Mouse (Mus musculus) large intestine, adult 2 months (tissue): ENCODE measurements around the gene Slc30a10. TPM values are rescaled to one million over a fixed set of nuclear protein-coding genes. Genes with fewer than 3 reads are reported as not detected.

ENCODE experiments used
- DNase-seq: peaks from one replicate; pipeline ENCODE4 v3.0.0-alpha.2; 2012; ENCODE audit warnings: low read depth, low spot score
- WGBS: fragments of 180-500 bp; shearing (Covaris S2); methylation state at CpG from one replicate; pipeline ENCODE4 v1.1.7; 2018; 5-methylcytosine and 5-hydroxymethylcytosine counted together
- polyA plus RNA-seq: library from polyadenylated mRNA; depleted of rRNA; stranded (reverse); fragments of >200 nt; gene quantifications from 2 replicates; pipeline ENCODE4 v1.2.3, GENCODE M21; 2012; rRNA removed

The Slc30a10 gene
- polyA plus RNA-seq: 5.9 and 10.8 TPM in 2 replicates

DNA sequence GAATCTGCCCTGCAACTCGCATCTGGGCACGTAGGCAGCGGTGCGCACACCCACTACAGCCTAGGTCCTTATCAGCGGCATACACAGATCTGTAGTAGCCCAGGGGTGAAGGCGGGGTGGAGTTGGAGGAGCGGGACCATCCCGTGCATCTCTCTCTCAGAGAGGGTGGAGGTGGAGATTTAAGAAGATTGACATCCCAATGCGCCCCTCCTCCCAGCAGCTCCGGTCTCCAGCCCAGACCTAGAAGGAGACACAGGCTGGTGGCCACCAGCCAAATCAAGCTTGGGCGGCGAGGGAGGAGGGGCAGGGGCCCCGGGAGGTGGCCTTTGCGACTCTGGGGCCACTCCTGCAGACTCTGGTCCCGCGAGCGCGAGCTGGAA, at the start of gene Slc30a10:
Gene Slc30a10, plus strand, starts transcription at position 274 of the 380 bp plus-strand sequence.
- WGBS: 2% methylated on average over 18 of the region's 18 CpGs
- DNase-seq: no peak

DNA sequence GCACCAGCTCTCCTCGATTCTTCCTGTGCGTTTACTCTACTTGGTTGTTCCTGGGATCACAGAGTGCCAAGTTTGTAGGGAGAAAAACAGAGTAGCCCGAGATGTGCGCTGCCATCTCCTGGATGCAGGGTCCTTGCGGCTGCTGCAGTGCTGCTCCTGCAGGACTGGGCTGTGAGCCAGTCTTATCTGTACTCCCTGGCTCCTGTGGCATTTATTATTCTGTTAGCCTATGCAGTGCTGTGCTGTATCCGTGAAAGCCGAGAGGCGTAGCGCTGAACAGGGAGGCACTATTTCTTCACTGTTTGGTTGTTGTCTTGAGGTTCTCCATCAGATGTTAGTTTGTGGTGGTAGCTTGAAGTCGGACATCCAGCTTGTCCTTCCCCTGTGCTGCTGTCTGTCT, 48.7 kb upstream of the Slc30a10 start:
- WGBS: 83% methylated on average over 10 of the region's 10 CpGs

DNA sequence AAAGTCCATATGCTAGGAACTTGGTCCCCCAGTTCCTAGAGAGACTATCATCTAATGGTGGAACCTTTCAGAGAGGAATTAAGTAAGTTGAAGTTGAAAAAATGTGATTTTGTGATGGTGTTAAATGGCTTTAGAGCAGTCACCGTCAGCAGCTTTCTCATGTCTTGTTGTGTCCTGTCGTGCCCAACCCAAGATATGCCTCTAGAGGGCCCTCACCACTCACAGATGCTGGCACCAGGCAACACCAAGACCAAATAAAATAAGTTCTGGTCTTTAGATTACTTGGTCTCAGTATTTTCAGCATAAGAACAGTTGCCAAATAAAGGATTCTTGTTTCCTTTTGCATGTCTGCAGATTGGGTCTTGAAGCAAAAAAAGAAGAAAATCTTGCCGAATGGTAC, 44.8 kb upstream of the Slc30a10 start:
- WGBS: 70% methylated on average over 3 of the region's 3 CpGs
- DNase-seq: no peak

More for the DNA sequence above, 48.7 kb upstream of the Slc30a10 start:
- no peak for DNase-seq

DNA sequence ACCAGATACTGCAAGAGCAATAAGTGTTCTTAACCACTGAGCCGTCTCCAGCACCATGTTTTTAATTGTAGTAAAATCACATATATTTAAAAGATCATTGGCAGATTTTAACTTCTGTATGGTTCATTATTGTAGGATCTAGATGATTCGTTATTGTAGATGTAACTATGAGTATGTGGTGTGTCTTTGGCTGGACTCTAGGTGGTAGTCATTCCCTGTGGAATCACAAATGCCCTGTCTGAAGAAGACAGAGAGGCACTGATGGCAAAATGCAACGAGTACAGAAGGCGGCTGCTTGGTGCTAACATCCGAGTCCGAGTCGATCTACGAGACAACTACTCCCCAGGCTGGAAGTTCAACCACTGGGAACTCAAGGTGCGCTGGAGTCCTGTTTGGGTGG, 36.6 kb upstream of the Slc30a10 start:
- WGBS: 88% methylated on average over 9 of the region's 9 CpGs
- no peak for DNase-seq

DNA sequence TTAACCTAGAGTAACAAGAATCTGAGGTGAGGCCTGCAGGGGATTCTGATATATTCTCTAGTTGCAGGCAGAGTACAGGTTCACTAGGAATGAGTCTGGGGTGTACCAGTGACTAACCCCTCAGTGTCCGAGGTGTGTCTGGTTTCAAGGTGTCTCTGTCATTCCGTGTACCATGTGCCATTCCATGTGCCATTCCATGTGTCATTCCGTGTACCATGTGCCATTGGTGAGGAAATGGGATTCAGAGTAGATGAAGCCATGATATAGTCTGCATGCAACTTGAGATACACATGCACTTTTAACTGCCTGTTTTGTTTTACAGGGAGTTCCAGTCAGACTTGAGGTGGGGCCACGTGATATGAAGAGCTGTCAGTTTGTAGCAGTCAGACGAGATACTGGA, 34.8 kb upstream of the Slc30a10 start:
- 89% methylated on average over 5 of the region's 5 CpGs for WGBS

DNA sequence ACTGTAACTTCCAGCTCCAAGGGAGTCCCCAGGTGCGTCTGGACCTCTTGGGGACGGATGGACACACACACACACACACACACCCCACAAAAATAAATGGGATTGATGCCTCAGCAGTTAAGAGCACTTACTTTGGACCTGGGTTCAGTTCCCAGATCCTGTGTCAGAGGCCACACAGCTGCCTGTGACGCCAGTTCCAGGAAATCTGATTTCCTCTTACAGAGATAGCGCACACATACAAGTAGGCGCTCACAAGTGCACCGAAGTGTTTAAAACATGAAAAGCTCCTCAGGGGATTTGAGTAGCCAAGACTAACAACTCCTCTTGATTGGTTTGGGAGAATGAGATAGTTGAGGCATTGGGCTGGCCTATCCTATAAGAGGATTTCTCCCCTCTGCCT, 33.9 kb upstream of the Slc30a10 start:
- DNase-seq: no peak
- 92% methylated on average over 6 of the region's 6 CpGs for WGBS

More for the DNA sequence above, 34.8 kb upstream of the Slc30a10 start:
- DNase-seq: no peak

DNA sequence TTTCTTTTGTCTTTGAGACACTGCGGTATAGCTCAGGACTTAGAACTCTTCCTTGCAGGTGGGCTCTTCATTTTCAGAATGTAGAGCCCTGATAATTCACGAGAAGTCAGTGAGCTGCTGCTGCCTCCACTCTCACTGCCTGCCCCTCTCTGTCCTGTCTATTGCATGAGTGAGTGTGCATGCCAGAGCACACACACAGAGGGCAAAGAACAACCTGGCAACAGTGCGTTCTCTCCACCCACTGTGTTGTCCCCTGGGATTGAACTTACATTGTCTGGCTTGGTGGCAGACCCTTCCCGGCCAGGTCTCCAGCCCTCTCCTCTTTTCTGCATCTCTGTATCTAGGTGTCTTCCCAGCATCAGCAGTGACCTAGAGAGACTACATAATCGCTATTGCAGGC, 28.1 kb upstream of the Slc30a10 start:
- WGBS: 88% methylated on average over 5 of the region's 5 CpGs
- no peak for DNase-seq

DNA sequence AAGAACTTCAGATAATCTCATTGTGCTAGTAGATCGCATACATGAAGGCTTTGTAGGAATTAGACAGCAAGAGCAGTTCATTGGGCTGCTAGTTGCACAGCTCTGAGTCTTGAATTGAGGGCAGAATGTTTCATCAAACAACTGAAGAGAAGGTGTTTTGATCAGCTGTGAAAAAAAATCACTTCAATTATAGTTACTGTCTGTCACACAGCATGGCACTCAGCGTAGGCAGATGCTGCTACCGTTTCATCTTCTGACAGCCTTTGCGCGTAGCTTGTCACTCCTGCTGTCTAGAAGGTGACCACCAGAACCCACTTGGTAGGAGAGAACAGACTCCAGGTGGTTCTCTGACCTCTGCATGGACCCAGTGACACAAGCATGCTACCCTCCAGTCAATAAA, 24.2 kb upstream of the Slc30a10 start:
- WGBS: 96% methylated on average over 5 of the region's 5 CpGs
- no peak for DNase-seq

DNA sequence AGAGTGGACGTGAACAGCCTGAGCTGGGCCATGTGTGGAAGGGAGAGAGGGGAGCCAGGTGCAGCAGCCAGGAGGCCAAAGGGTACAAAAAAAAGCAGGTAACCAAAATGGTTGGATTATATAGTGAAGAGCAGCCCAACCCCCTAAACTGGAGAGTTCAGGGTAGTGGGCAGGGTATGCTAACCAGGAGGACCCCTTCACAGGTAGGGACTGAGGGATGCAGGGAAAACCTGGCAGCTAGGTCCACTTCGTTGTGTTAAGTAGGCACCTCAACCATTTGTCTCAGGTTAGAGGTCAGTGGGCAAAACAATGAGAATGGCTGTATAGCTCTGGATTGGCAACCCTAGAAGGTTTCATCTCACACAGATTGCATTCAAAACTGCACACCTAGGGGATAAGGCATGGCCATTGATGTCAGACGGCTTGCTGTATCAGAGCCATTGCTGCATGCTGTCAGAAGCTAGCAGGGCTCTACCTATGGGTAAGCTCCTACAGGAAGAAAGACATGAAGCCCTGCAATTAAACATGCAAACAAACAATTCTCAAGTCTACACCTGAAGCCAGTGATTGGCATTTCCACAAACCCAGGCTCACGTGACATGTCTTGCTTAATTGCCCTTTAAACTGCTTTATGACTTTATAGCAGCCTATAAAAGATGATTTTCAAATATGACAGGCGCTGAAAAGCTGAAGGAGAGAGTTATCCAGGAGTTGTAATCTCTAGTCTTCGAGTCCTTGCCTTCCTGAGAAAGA, 23.2 kb upstream of the Slc30a10 start:
- DNase-seq: peak; percentile 85
- 29% methylated on average over 6 of the region's 6 CpGs for WGBS

DNA sequence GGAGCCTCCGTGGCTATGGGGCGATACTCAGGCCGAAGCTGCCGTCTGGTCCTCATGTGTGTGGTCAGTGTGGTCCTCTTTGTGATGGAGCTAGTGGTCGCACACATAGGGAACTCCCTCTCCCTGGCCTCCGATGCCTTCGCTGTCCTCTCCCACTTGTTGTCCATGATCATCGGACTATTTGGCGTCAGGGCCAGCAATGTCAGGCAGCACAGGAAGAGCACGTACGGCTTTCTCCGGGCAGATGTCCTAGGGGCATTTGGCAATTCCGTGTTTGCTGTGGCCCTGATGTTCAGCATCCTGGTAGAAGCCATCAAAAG, 22.7 kb upstream of the Slc30a10 start:
- DNase-seq: no peak
- WGBS: 32% methylated on average over 13 of the region's 13 CpGs

DNA sequence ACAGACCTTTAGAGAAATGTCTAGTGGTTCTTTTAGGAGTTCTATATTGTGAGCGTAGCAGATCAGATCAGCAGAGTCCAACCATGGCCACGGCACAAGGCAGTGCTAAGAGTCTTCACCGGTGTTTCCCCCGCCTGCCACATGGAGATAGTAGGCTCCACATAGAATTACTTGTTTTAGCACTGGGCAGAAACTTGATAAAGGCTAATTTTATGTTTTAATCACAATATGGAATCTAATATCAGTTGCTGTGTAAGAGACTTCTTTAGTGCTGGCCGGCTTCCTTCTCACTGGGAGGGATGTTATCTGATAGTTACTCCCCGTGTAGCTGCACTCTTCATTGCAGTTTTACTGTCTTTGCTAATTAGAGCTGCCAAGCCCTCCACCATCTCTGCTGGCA, 21.5 kb upstream of the Slc30a10 start:
- WGBS: 59% methylated on average over 6 of the region's 6 CpGs
- no peak for DNase-seq

DNA sequence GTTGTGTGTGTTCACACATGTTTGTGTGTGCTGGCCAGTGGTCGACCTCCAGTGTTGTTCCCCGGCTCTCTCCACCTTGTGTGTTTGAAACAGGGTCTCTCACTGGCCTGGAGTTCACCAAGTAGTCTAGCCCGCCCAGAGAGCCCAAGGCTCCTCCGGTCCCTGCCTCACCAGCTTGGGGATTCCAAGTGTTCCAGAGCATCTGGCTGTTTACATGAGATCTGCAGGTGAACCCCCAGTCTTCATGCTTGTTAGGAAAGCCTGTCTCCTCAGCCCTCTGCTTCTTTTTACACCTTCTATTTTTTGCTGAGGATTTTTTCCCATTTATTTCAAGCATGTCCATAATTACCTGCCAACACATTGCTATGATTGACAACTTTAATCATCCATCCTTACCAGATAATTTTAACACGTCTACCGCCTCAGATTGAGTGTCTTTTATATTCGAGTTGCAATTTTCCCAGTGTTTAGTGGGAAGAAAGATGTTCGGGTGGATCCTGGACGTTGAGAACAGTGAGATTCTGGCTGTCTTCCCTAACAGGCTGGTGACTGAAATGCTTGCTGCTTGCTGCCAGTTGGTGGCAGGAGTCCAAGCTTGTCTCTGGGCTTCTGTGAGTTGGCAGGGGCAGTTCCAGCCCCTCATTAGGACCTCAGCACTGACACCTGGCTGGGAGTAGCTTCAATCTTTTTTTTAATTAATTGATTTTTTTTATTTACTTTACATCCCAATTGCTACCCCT, 15.6 kb upstream of the Slc30a10 start:
- 63% methylated on average over 9 of the region's 9 CpGs for WGBS
- no peak for DNase-seq

DNA sequence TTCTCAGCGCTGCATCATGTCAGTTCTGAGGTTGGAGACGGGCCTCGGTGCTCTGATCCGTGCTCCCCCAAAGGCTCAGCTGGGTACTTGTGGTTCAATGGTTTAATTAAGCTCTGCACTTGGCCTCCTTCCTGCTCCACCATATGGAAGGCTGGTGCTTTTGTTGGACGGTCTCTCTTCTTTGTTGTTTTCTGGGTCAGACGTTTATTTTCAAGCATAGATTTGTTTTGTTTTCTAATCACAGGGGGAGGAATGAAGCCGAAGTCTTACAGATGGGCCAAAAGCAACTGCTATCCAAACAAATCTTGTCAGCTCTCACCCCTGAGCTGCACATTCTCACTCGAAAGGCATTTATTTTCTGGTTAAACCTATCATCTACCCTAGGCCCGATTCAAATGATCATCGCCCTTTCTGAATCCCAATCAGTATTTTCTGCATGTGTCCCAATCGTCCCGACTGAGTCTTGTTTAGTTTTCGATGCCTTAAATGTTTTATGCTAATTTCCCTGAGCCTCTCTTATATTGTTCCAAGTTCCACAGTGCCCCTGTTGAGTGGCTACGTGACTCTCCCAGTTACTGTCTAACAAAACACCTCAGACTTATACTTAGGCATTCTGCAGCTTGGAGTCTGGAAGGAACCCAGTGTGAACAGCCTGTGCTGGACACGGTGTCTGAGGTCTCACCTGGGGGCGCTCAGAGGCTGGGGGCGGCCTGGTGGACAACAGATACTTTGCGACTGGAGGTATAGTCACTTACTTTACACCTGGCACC, 12.8 kb upstream of the Slc30a10 start:
- DNase-seq: no peak
- WGBS: 79% methylated on average over 18 of the region's 18 CpGs

DNA sequence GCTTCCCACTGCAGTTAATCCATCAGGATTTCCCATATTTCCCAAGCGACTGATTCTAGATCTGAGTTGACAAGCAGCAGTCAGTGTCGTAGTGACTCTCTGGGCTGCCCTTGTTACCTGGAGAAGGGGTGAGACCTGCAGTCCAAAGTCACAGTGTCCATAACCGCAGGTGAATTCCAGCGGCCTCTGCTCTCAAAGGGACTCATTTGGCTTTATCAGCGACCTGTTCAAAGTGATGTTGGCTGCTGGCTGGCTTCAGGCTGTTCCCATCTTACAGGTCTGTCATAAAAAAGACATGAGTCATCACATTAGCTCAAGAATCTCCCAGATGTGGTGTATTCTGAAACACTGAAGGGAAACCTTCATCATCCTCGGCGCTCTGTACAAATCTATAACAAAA, 5.7 kb upstream of the Slc30a10 start:
- no peak for DNase-seq
- WGBS: 48% methylated on average over 7 of the region's 7 CpGs

DNA sequence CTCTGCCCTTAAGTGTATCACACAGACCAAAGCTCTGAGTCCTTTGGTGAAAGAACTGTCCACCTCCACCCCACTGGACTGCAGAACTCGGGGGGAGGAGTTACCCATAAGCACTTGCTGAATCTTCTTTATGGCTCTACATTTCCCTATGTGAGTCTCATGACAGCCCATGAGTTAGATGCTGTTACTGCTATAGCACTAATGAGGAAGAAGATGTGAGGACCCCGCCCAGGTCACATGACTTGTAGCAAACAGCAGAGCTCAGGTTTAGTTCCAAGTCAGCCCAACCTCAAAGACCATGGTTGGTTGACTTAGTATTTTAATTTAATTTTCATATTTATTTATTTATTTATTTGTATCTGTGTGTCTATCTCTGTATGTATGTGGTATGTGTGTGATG, 4.9 kb upstream of the Slc30a10 start:
- DNase-seq: no peak
- WGBS: 38% methylated on average over 2 of the region's 2 CpGs

DNA sequence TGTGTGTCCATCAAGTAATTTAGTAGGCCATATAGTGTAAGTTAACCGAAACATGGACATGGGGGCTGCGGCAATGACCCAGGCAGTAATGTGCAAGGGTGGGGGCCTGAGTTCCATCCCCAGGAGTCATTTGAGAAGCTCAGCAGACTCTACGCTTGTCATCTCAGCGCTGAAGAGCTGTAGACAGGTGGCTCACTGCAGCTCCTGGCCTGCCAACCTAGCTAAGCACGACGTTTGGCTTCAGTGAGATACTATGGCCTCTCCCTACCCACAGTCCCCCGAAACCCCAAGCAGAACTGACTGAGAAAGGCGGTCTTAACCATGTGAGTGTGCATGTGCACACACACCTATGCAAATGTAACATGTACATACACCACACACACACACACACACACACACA, 3.6 kb upstream of the Slc30a10 start:
- WGBS: 87% methylated on average over 8 of the region's 8 CpGs
- no peak for DNase-seq

DNA sequence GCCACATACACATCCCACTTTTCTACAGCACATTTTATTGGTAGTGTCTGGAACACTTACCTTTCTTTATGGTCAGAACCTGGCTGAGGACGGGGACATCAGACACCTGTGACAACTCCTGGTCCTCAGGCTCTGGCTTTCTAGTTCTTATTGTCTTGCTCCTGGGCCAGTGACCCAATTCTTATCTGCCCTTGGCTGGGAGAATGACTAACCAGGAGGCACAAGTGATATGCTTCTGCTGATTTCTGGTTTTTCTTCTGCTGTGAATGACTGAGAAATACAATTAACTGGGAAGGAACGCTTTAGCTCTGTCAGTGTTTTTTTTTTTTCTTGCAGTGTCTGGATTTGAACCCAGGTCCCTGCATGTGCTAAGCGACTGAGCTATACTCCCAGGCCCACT, 3.2 kb upstream of the Slc30a10 start:
- no peak for DNase-seq
- WGBS: 84% methylated on average over 3 of the region's 3 CpGs

DNA sequence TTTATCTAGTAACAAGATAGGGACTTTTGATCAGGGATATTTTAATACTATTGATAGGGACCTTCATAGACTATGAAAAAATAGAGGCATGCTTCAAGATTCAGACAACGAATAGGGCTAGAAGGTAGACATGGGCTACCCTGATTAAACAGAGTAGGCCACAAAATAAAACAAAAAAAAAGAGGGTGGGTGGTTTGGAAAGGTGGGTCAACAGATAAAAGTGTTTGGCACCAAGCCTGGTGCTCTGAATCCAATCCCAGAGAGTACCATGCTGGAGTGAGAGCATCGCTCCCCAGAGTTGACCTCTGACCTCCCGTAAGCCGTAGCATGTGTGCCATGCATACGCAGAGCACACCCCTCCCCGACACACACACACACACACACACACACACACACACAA, 2.2 kb upstream of the Slc30a10 start:
- DNase-seq: no peak
- 86% methylated on average over 6 of the region's 6 CpGs for WGBS

DNA sequence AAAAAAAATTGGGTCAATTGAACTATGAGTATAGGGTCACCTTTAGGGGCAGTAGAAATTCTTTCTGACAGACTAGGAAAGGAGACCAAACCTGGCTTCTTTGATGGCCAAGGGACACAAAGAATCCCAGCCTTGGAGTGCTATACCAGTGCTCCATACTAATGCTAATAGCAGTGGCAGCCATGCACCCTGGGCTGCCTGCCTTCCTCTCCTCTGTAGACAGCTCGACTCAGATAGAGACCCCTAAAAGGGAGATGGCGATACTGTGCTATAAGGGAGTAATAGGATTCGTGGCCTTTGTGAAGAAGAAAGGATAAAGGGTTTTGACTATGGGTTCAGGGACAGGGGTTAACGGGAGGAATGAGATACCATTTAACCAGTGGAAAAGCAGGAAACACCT, 504 bp upstream of the Slc30a10 start:
- 48% methylated on average over 4 of the region's 4 CpGs for WGBS
- DNase-seq: no peak

DNA sequence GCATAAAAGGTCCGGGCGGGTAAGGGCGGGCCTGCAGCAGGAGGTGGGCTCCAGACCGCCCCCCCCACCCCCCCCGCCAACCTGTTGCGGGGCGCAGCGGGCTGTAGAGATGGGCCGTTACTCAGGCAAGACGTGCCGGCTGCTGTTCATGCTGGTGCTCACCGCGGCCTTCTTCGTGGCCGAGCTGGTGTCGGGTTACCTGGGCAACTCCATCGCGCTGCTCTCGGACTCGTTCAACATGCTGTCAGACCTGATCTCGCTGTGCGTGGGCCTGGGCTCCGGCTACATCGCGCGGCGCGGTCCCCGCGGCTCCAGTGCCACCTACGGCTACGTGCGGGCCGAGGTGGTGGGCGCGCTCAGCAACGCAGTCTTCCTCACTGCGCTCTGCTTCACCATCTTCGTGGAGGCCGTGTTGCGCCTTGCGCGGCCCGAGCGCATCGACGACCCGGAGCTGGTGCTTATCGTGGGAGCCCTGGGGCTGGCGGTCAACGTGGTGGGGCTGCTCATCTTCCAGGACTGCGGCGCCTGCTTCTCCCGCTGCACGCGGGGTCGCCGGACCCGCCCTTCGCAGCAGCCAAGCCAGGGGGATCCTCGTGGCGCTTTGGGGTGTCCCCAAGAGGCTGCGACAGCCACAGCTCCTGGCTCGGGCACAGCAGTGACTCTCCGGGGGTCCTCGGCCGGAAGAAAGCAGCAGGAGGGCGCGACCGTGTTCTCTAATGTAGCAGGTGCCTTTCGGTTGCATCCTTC, 480 bp downstream of the Slc30a10 start:
- no peak for DNase-seq
- 1% methylated on average over 70 of the region's 71 CpGs for WGBS
